Mouse (Mus musculus) lung, adult 2 months (tissue): ENCODE data around the gene Otof. TPM values are rescaled to one million over a fixed set of nuclear protein-coding genes. Genes with fewer than 3 reads are reported as not detected.

Source experiments
- DNase-seq: peaks from one replicate; pipeline ENCODE4 v3.0.0; 2022
- H3K4me1 ChIP-seq: fragments of 200-500 bp; 2 replicates; pipeline ENCODE4 v1.6.1; 2011; ENCODE audit warnings: low read length; ENCODE audit not compliant: control insufficient read depth, insufficient read depth
- H3K4me3 ChIP-seq: fragments of 200-500 bp; replicated peaks from 2 replicates; pipeline ENCODE3; 2011; ENCODE audit warnings: low read depth, mild to moderate bottlenecking, control low read depth, low read length; ENCODE audit errors: extremely low read depth
- CTCF ChIP-seq: fragments of 200-500 bp; IDR thresholded peaks from 2 replicates; pipeline ENCODE4 v1.5.1; 2011; ENCODE audit warnings: mild to moderate bottlenecking, low read length, control low read depth; ENCODE audit not compliant: insufficient read depth
- POLR2A ChIP-seq: fragments of 200-500 bp; IDR thresholded peaks from 2 replicates; pipeline ENCODE4 v1.6.1; 2011; ENCODE audit warnings: low read depth, mild to moderate bottlenecking, control low read depth, low read length, borderline replicate concordance; ENCODE audit errors: extremely low read depth
- WGBS: fragments of 180-500 bp; shearing (Covaris S2); methylation state at CpG from one replicate; pipeline ENCODE4 v1.1.7; 2018; 5-methylcytosine and 5-hydroxymethylcytosine counted together
- polyA plus RNA-seq: library from polyadenylated mRNA; depleted of rRNA; stranded (reverse); fragments of >200 nt; gene quantifications from 2 replicates; pipeline ENCODE4 v1.2.3, GENCODE M21; 2012; rRNA removed

The Otof gene
- polyA plus RNA-seq, 1 experiment, result 0.26 TPM

DNA sequence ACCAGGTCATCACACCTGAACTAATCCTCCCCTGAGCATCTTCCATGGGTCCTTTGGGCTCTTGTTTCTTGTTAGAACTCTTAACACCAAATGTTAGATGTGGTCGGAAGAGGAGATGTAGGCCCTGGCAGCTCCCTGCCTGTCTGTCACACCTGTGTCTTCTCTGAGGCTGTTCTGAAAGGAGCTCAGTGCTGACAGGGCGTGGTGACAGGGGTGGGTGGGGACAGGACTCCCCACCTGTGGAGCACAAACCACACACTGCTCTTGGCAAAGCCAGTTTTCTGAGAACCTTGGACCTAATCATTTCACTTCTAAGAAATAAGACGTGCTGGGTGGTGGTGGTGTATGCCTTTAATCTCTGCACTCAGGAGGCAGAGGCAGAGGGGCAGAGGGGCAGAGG is 108.1 kb downstream of the Otof start:
- WGBS, result 66% methylated on average over 3 of the region's 3 CpGs
- DNase-seq, result no peak

DNA sequence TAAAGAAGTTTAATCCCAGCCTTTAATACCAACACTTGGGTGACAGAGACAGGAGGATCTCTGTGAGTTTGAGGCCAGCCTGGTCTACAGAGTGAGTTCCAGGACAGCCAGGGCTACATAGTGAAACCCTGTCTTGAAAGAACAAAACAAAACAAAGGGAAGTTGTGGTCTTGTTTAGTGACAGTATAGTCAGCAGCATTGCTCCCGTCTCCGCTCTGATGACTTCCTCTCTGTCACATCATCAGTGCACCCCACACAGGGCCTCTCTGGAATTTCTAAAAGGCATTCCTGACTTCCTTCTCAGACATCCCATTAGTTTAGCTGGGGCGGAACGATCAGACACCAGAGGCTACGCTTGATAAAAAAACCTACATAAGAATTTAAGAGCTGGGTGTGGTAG is 117.8 kb downstream of the Otof start:
- 36% methylated on average over 5 of the region's 5 CpGs for WGBS
- no peak for DNase-seq
- TF ChIP-seq CTCF, result no peak
- no peak for TF ChIP-seq POLR2A
- H3K4me1 ChIP-seq, result peaks cover 2% of the 10 kb centered on the region; the same call in 1 of the 2 replicates
- no peak overlapping the region for H3K4me3 ChIP-seq

More for the DNA sequence above, 108.1 kb downstream of the Otof start:
- no peaks in the 10 kb centered on the region for H3K4me1 ChIP-seq
- no peak overlapping the region for H3K4me3 ChIP-seq
- no peak for TF ChIP-seq POLR2A
- no peak for TF ChIP-seq CTCF

DNA sequence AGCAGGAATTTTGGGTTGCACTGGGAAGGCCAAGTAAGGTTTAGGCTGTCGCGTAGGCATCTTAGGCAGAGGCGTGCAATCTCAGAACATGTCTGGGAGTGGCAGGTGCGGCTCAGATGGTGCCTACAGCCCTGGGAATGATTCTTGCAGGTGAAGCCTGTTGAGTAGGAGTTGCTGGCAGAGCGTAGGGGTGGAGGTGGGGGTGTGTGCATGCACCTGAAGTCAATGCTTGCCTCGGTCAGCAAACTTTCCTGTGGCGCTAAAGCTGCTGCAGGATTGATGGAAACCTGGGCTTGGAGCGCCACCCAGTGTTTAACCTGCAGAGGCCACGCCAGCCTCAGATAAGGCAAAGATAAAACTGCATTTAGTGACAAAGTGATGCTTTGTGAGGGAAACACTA is 118.6 kb downstream of the Otof start:
- 10% methylated on average over 9 of the region's 9 CpGs for WGBS
- H3K4me1 ChIP-seq, result peaks cover 2% of the 10 kb centered on the region; the same call in 1 of the 2 replicates
- H3K4me3 ChIP-seq, result no peak overlapping the region
- peak; percentile 66 for DNase-seq
- peak; percentile 93 for TF ChIP-seq CTCF
- no peak for TF ChIP-seq POLR2A

DNA sequence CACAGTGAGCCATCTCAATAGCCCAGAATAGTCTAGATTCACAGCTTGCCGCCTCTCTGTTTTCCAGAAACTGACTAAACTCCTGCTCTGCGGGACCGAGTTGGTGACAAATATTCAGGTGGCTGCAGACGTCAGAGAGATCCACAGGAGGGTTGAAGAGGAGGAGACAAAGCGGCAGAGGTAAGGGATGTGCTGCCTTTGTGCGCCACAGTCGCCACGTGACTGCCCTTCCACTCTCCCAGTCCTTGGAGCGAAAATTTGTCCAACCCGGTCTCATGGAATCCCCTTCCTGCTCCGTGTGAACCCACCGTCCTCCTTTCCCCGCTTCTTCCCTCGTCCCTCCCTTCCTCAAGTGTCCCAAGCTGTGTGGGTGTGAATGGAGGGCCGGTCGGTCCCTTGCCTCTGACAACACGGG is 119.1 kb downstream of the Otof start:
- TF ChIP-seq CTCF, result no peak
- TF ChIP-seq POLR2A, result no peak
- H3K4me3 ChIP-seq, result no peak overlapping the region
- WGBS, result 15% methylated on average over 17 of the region's 17 CpGs
- peaks cover 2% of the 10 kb centered on the region; the same call in 1 of the 2 replicates for H3K4me1 ChIP-seq
- DNase-seq, result no peak

DNA sequence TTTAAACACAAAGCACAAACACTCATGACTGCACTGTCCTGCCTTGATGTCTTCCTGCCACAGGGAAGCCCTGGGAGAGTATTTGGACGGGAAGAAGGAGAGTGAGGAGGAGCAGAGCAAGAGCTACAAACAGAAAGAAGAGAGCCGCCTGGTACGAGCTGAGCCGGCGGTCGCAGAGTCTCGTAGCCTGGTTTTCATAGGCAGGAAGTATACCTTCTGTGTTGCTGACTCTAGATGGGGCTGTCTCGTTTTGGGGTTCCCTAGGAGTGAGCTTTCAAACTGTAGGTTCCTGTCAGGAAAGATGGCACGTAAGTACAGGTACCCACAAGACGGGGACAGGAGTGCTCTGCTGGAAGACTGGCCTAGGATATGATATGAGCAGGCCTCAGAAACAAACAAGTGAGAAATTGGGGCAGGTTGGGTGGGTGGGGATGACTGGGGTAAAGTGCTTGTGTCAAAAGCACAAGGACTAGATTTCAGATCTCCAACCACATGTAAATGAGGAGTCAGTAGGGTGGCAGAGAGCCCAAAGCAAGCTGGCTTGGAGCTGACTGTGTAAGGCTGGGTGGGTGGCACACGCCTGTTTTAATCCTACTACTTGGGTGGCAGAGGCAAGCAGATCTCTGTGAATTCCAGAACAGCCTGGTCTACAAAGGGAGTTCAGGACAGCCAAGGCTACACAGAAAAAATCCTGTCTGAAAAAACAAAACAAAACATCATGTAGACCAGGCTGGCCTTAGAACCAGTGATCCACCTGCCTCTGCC is 119.9 kb downstream of the Otof start:
- no peak for TF ChIP-seq CTCF
- no peak for TF ChIP-seq POLR2A

DNA sequence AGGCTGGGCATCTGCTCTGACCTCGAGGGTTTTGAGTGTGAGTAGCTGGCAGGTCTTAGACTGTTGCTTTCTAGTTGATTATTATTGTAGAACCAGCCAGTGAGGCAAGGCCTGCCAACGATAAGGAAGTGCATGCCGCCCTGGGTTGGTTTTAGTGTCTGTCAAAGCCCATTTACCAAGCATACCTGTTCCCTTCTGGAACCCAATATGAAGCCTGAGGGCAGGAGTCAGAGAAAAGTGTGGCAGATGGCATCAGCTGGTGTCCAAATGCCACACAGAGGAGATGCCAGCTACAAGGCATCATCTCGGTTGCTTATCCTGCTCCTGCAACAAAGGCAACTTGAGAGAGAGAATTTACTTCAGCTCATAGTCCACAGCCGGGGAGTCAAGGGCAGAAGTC is 120.9 kb downstream of the Otof start:
- Histone ChIP-seq H3K4me1 (peaks cover 2% of the 10 kb centered on the region; the same call in 1 of the 2 replicates), H3K4me3 (no peak overlapping the region)
- no peak for TF ChIP-seq POLR2A
- TF ChIP-seq CTCF, result no peak
- WGBS, result 74% methylated on average over 5 of the region's 5 CpGs
- no peak for DNase-seq

More for the DNA sequence above, 119.9 kb downstream of the Otof start:
- WGBS, result 78% methylated on average over 11 of the region's 11 CpGs
- no peak for DNase-seq
- no peak overlapping the region for H3K4me3 ChIP-seq
- H3K4me1 ChIP-seq, result peaks cover 2% of the 10 kb centered on the region; the same call in 1 of the 2 replicates

Other genes starting within 250 kb of the Otof start
- gene Selenoi, start 229.4 kb downstream of the Otof start, polyA plus RNA-seq, result 20.4 and 33.5 TPM in 2 replicates
- 1.3 and 3.1 TPM in 2 replicates for gene Drc1, start 180.5 kb downstream of the Otof start, polyA plus RNA-seq
- 24.4 and 25.3 TPM in 2 replicates for gene 1700001C02Rik, start 4.1 kb upstream of the Otof start, polyA plus RNA-seq
- 0.62 TPM in 1 of 2 replicates, not detected in the other for gene Cib4, start 83.9 kb upstream of the Otof start, polyA plus RNA-seq
- gene Kcnk3, start 126.2 kb upstream of the Otof start, polyA plus RNA-seq, result 85.5 and 98.7 TPM in 2 replicates
- gene Slc35f6, start 186.0 kb upstream of the Otof start, polyA plus RNA-seq, result 82.9 and 97.2 TPM in 2 replicates
- gene Cenpa, start 204.8 kb upstream of the Otof start, polyA plus RNA-seq, result 12.2 and 13.8 TPM in 2 replicates
- gene Dpysl5, start 249.6 kb upstream of the Otof start, polyA plus RNA-seq, result 5.6 and 7.9 TPM in 2 replicates